Mouse (Mus musculus): ENCODE measurements around the gene Mtx1.

- TF ChIP-seq POLR2A (IDR thresholded peaks at IDR 0.05; ENCODE audit: control insufficient read depth, extremely low read depth, insufficient read depth, low read length, poor library complexity) = no peak
- TF ChIP-seq CTCF (IDR thresholded peaks at IDR 0.05; ENCODE audit: borderline replicate concordance, control insufficient read depth, extremely low read depth, insufficient read depth, low read length, poor library complexity) = no peak
Measured at GRCm38 (mm10) chr3:89182531-89183057, 44.3 kb downstream of the Mtx1 start.

Measured in thymus, adult 2 months (tissue).